Mouse (Mus musculus): ENCODE results near the gene Sbno2. TPM values are rescaled to one million over a fixed set of nuclear protein-coding genes. Genes with fewer than 3 reads are reported as not detected.

Gene Sbno2
- polyA plus RNA-seq, 1 experiment from 2014 or later, result 10.7 TPM

DNA sequence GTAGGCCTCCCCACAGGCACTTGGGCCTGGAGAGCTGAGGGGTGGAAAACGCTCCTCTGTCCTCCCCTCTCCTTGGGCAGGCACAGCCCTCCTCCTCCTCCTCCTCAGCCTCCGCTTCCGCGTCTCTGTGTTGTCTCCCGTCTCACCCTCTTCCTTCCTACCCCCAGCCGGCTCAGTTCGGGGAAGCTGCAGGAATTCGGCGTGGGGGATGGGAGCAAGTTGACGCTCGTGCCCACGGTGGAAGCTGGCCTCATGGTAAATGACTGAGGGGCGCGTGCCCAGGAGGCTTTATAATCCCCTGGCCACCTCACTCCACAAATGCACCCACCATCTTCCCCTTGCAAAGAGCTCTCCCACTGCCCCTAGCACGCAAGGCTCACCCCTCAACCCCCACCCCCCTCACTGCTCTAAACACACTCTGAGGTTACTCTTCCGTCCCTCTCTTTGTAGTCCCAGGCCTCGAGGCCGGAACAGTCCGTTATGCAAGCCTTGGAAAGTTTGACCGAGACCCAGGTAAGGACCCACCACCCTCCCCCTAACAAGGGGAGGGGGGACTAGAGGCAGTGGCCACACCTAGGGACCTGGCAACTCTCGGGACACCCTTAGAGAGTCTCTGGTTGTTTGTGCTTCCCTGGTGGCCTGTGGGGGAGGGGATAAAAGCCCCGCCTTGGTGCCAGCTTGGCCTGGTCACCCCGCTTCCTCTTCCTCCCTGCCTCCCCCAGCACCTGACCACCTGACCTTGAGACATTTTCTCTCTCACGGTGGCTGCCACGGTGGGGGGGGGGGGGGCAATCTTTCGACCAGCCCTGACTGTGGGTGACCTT lies 46.1 kb upstream of the Sbno2 start:
- peaks cover 22% of the 10 kb centered on the region for H3K4me1 ChIP-seq (replicated peaks; ENCODE audit: control insufficient read depth, insufficient read depth)
- WGBS, result 2% methylated on average over 26 of the region's 26 CpGs

DNA sequence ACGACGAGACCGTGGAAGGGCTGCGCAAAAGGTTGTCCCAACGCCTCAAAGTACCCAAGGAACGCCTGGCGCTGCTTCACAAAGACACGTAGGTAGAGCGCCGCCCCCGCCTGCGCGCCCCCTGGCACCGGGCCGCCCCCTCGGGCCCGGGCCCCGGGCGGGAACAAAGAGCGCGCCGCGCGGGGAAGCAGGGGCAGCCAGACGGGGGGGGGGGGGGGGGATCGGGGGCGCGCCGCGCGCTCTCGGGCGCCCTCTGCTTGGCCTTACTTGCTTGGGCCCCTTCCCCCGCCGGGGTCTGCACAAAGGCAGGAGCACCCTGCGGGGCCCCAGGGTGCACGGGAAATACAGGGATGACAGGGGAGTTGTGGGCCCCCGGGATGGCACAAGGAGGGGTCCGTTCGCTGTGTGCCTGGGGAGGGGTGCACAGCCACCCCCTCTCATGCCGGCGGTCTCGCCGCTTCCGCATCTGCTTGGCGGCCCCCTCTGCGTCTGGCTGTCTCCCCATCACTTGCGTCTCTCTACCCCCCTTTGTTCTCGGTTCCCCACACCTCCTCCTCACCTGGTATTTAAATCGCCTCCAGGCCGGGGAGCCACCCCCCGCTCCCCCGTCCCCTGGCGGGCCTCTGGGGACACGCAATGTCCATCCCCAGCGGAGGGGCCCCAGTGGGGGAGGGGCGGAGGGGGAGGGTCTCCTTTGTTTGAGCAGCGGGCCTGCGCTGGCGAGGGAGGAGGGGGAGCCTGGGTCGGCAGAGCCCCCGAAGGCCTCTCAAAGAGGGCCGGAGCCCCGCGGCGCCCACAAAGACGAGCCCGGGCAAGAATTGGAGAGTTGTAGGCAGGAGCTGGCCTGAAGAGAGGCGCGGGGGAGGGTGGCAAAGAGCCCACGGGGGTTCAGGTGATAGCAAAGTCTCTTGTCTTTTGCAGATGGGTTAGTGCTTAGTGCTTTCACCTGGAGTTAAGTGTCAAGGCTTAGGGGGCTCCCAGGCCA lies 45.1 kb upstream of the Sbno2 start:
- TF ChIP-seq EP300 (optimal IDR thresholded peaks at IDR 0.05) (no peak), CTCF (IDR thresholded peaks at IDR 0.05; ENCODE audit: low read depth) (no peak)

More for the DNA sequence above, 46.1 kb upstream of the Sbno2 start:
- Histone ChIP-seq H3K27me3 (ENCODE audit: control insufficient read depth, insufficient read depth, low read length) (no peaks in the 10 kb centered on the region), H3K9me3 (ENCODE audit: control insufficient read depth, low read length) (no peaks in the 10 kb centered on the region), H3K9ac (ENCODE audit: low read length) (peak overlapping the region; percentile 93), H3K4me3 (ENCODE audit: low read depth, low read length) (peak overlapping the region; percentile 93), H3K4me2 (replicated peaks; ENCODE audit: low read depth) (peak overlapping the region; percentile 92), H3K36me3 (ENCODE audit: control insufficient read depth, insufficient read depth, low read length) (peaks cover 29% of the 10 kb centered on the region), H3K27ac (replicated peaks) (peak overlapping the region; percentile 99)
- TF ChIP-seq CTCF (IDR thresholded peaks at IDR 0.05; ENCODE audit: low read depth) (no peak), EP300 (optimal IDR thresholded peaks at IDR 0.05) (no peak)
- no peak for ATAC-seq (ENCODE audit: low FRiP score, low TSS enrichment)
- DNase-seq (ENCODE audit: low spot score), result peak; percentile 77

DNA sequence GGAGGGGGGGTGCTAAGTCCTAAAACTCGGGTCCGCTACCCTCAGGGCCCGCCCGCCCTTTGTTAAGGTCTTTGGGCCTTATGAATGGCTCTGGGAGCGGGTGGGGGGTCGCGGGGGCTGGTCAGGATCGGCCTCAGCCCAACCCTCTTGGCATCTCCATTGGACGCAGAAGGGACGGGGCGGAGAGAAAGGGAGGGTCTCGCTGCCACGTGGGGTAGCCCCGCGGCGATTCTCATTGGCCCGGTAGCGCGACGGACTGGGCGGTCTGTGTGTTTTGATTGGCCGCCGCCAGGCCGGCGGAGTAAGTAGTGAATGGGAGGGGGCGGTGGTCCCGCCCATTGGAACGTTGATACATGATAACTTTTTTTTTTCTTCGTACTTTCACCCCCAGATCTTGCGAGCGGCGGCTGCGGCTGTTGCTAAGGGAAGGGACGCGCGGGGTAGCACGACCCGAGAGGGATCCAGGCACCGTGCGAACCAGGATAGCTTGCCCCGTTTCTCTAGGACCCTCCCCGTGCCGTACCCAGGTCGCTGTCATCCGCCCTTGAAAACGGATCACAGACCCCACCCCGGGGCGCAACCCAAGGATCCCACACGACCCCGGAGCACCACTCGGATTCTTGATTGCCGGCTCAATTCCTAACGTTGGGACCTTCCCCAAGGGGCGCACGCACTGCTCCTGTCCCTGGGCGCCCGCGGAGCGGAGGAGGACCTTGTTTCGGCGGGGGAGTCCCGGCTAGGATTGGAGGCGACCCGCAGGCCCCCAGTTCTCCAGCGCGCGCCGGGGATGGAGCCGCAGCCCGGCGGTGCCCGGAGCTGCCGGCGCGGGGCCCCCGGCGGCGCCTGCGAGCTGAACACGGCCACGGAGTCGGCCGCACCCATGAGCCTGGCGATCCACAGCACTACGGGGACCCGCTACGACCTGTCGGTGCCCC lies 44.2 kb upstream of the Sbno2 start:
- H3K4me1 ChIP-seq (replicated peaks; ENCODE audit: control insufficient read depth, insufficient read depth), result peaks cover 22% of the 10 kb centered on the region
- WGBS, result under 1% methylated on average over 70 of the region's 88 CpGs
- peak overlapping the region; percentile 92 for H3K4me2 ChIP-seq (replicated peaks; ENCODE audit: low read depth)
- H3K36me3 ChIP-seq (ENCODE audit: control insufficient read depth, insufficient read depth, low read length), result peaks cover 16% of the 10 kb centered on the region
- peak overlapping the region; percentile 93 for H3K4me3 ChIP-seq (ENCODE audit: low read depth, low read length)
- no peaks in the 10 kb centered on the region for H3K9me3 ChIP-seq (ENCODE audit: control insufficient read depth, low read length)
- peak; percentile 78 for ATAC-seq (ENCODE audit: low FRiP score, low TSS enrichment)
- no peak for TF ChIP-seq CTCF (IDR thresholded peaks at IDR 0.05; ENCODE audit: low read depth)
- no peak for TF ChIP-seq EP300 (optimal IDR thresholded peaks at IDR 0.05)
- H3K27ac ChIP-seq (replicated peaks), result peak overlapping the region; percentile 99
- H3K27me3 ChIP-seq (ENCODE audit: control insufficient read depth, insufficient read depth, low read length), result no peaks in the 10 kb centered on the region
- peak; percentile 98 for DNase-seq (ENCODE audit: low spot score)
- peak overlapping the region; percentile 93 for H3K9ac ChIP-seq (ENCODE audit: low read length)

More for the DNA sequence above, 45.1 kb upstream of the Sbno2 start:
- Histone ChIP-seq H3K36me3 (ENCODE audit: control insufficient read depth, insufficient read depth, low read length) (peaks cover 22% of the 10 kb centered on the region), H3K4me1 (replicated peaks; ENCODE audit: control insufficient read depth, insufficient read depth) (peaks cover 24% of the 10 kb centered on the region), H3K4me2 (replicated peaks; ENCODE audit: low read depth) (peak overlapping the region; percentile 92), H3K9ac (ENCODE audit: low read length) (peak overlapping the region; percentile 93), H3K4me3 (ENCODE audit: low read depth, low read length) (peak overlapping the region; percentile 93), H3K27me3 (ENCODE audit: control insufficient read depth, insufficient read depth, low read length) (no peaks in the 10 kb centered on the region), H3K27ac (replicated peaks) (peak overlapping the region; percentile 99), H3K9me3 (ENCODE audit: control insufficient read depth, low read length) (no peaks in the 10 kb centered on the region)
- DNase-seq (ENCODE audit: low spot score) (peak; percentile 79), ATAC-seq (ENCODE audit: low FRiP score, low TSS enrichment) (no peak)
- WGBS, result 1% methylated on average over 46 of the region's 71 CpGs

DNA sequence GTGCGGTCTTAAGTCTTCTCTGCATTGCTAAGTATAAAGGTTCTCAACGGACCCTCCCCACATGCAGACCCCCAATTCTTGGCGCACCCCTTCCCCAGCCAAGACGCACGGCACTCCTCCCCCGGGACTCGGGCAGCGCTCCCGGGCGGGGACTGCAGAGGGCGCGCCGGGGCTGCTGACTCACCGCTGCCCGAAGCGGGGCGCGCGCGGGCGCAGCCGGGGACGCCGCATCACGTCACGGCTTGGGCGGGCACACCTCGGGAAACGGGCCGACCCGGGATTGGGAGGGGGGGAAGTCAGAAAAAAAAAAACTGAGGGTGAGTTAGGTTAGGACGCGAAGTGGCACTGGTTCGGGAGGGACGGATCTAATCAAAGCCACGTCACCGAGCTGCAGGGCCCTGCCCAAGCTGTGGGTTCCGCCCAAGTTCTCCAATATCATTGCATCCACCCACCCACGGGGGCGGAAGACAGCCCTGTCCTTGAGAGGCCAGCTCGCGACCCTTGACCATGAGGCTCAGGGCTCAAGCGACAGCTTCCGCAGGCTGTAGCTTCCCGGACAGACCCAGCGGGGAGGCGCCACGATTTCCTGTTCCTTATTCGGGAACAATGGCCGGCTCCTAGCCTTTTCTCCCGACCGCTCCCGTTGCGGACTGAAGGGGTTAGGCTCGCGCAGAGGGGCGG lies 43.4 kb upstream of the Sbno2 start:
- Histone ChIP-seq H3K9me3 (ENCODE audit: control insufficient read depth, low read length) (no peaks in the 10 kb centered on the region), H3K4me1 (replicated peaks; ENCODE audit: control insufficient read depth, insufficient read depth) (peaks cover 22% of the 10 kb centered on the region), H3K9ac (ENCODE audit: low read length) (peak overlapping the region; percentile 83), H3K27ac (replicated peaks) (peak overlapping the region; percentile 99), H3K27me3 (ENCODE audit: control insufficient read depth, insufficient read depth, low read length) (no peaks in the 10 kb centered on the region), H3K4me2 (replicated peaks; ENCODE audit: low read depth) (peak overlapping the region; percentile 64), H3K4me3 (ENCODE audit: low read depth, low read length) (peak overlapping the region; percentile 93), H3K36me3 (ENCODE audit: control insufficient read depth, insufficient read depth, low read length) (peaks cover 12% of the 10 kb centered on the region)
- under 1% methylated on average over 50 of the region's 57 CpGs for WGBS
- TF ChIP-seq CTCF (IDR thresholded peaks at IDR 0.05; ENCODE audit: low read depth), result peak; percentile 68
- TF ChIP-seq EP300 (optimal IDR thresholded peaks at IDR 0.05), result peak; percentile 14
- peak; percentile 63 for ATAC-seq (ENCODE audit: low FRiP score, low TSS enrichment)
- peak; percentile 97 for DNase-seq (ENCODE audit: low spot score)

All from stomach, postnatal 0 days (tissue).